Mouse (Mus musculus) right cerebral cortex, postnatal 10 days (tissue): ENCODE measurements at regions not wholly inside any gene's neighbourhood (a gene's known extent, or its start where the extent isn't known, plus 50 kb on each side); places are given as distances from the start of the nearest gene placed in this dataset.
"Not testable (repeated sequence)": the region's sequence is repeated elsewhere in the genome, so short reads cannot be mapped to it uniquely, and the experiment has no call there.

Experiments
- DNase-seq, 2 experiments: peaks; one replicate each; pipeline ENCODE4 v3.0.0; 2021; ENCODE audit warnings: low spot score in 2 of 2

- no peak for DNase-seq
Observed at GRCm38 (mm10) chr2:18617520-18617919, 54.7 kb upstream of the Commd3 start.

GRCm38 (mm10) chr2:18609868-18610185, 62.4 kb upstream of the Commd3 start:
- no peak for DNase-seq

- DNase-seq, result peak in 1 of 2 experiments; percentile 24
Observed at GRCm38 (mm10) chr2:18609075-18609867, 62.9 kb upstream of the Commd3 start.

GRCm38 (mm10) chr2:18608260-18609074, 63.7 kb upstream of the Commd3 start:
- DNase-seq, result peak; percentile 35 to 41

GRCm38 (mm10) chr2:18607586-18608259, 64.5 kb upstream of the Commd3 start:
- no peak for DNase-seq

- DNase-seq, result no peak
Observed at GRCm38 (mm10) chr2:18607088-18607487, 65.1 kb upstream of the Commd3 start.

GRCm38 (mm10) chr2:18592221-18592620, 80.0 kb upstream of the Commd3 start:
- no peak for DNase-seq

GRCm38 (mm10) chr2:18588232-18588631, 84.0 kb upstream of the Commd3 start:
- DNase-seq, result no peak

GRCm38 (mm10) chr2:18587746-18588231, 84.4 kb upstream of the Commd3 start:
- DNase-seq, result no peak

- peak; percentile 88 to 92 for DNase-seq
Observed at GRCm38 (mm10) chr2:18586925-18587724, 85.1 kb upstream of the Commd3 start.

- DNase-seq, result peak; percentile 22 to 26
Observed at GRCm38 (mm10) chr2:18585564-18586336, 86.4 kb upstream of the Commd3 start.

GRCm38 (mm10) chr2:18558133-18558532, 114.1 kb upstream of the Commd3 start:
- no peak for DNase-seq

- no peak for DNase-seq
Observed at GRCm38 (mm10) chr2:18547964-18548643, 124.1 kb upstream of the Commd3 start.

- DNase-seq, result no peak
Observed at GRCm38 (mm10) chr2:18524387-18524786, 131.8 kb upstream of the Dnajc1 start.

GRCm38 (mm10) chr2:18523911-18524310, 131.3 kb upstream of the Dnajc1 start:
- DNase-seq, result no peak

GRCm38 (mm10) chr2:18513435-18513834, 120.8 kb upstream of the Dnajc1 start:
- no peak for DNase-seq

GRCm38 (mm10) chr2:18509317-18509716, 116.7 kb upstream of the Dnajc1 start:
- DNase-seq, result no peak

- peak; percentile 41 to 73 for DNase-seq
Observed at GRCm38 (mm10) chr2:18473361-18473771, 80.7 kb upstream of the Dnajc1 start.

- DNase-seq, result no peak
Observed at GRCm38 (mm10) chr2:18460901-18461300, 68.3 kb upstream of the Dnajc1 start.

- not testable (repeated sequence) for DNase-seq
Observed at GRCm38 (mm10) chr2:18460281-18460680, 67.7 kb upstream of the Dnajc1 start.
